Mouse (Mus musculus) testis, adult 2 months (tissue): ENCODE results near the gene Sirt3.

Source experiments
- CTCF ChIP-seq: fragments of 200-500 bp; IDR thresholded peaks from 2 replicates; pipeline ENCODE4 v1.5.1; 2012; ENCODE audit warnings: low read depth, mild to moderate bottlenecking, inconsistent platforms, low read length, moderate library complexity; ENCODE audit not compliant: control insufficient read depth, insufficient read depth, insufficient replicate concordance
- POLR2A ChIP-seq: fragments of 200-500 bp; IDR thresholded peaks from 2 replicates; pipeline ENCODE4 v1.6.1; 2012; ENCODE audit warnings: low read depth, mild to moderate bottlenecking, inconsistent platforms, low read length, moderate library complexity; ENCODE audit not compliant: control insufficient read depth

DNA sequence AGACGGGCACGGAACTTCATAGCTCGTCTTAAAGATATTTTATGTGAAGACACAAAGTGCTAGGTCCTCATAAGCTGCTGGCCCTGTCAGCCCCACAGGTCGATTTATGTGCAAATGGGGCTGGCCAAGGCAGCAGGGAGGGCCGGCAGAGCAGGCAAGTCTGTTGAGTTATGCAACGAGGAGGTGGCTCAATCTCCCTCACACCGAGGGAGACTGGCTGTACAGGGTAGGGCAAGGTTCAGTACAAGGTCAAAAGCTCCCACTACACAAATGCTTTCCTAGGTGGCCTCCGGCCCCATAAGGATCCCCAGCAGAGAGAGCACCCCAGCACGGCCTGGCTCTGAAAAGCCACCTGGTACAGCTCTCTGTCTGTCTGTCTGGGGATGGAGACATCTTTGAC, 28.7 kb downstream of the Sirt3 start:
- TF ChIP-seq POLR2A (0 out of 2 replicates have a peak, but pooled peaks have one; percentile 14), CTCF (no peak)
